Mouse (Mus musculus): ENCODE measurements around the gene Lbh.

Lbh gene

DNA sequence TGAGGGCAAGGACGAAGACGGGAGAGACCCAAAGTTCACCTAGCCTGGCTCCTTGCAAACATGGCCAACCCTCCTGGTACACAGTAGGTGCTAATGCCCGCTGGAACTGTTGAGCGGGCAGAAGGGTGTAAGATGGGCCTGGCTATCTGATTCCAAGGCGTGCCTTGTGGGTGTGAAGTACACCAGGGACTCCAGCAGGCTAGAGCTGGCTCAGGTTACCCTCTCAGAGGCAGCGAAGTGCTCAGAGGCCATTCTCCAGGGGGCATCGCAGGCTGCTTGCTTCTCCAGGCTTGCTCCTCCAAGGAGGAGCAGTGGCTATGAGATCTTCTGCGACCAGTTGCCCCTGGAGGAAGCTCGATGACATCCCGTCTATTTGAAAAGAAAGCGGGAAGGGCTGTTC is 6.8 kb upstream of the Lbh start:
- no peak for DNase-seq (ENCODE audit: low read depth, low spot score)

DNA sequence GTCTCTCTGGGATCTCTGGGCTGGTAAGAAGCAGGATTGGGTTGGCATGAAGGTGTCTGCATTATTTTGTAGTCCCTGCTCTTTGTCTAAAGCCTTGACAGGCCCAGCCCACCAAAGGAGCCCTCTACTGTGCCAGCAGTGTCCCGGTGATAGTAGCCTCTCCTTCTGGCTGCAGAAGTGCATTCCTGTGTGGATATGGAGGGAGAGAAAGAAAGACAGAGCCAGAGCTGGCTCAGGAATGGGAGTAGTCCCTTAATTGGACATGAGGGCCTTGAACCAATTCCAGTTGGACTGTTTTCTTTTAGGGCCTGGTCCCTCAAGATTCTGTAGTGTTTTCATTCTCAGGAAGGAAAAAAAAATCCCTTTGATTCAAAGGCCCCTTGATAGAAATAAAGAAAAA is 6.4 kb upstream of the Lbh start:
- DNase-seq (ENCODE audit: low read depth, low spot score): no peak

DNA sequence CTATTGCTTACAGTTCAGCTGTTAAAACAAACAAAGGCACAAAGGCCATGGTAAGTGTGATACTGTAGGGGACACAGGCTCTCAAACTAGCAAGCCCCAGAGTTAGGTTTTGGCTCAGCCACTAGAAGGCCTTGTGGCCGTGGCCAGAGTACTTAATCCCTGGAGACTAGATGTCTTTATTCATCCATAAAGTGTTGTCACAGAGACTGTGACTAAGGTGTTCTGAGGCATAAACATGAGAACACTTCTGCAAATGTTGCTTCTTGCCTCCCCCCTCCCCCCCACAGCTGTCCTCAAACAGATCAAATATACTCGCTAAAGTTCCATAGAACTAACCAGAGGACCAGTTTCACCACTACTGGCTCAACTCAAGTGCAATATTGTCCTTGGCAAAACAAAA is 4.0 kb upstream of the Lbh start:
- peak; percentile 16 for DNase-seq (ENCODE audit: low read depth, low spot score)

DNA sequence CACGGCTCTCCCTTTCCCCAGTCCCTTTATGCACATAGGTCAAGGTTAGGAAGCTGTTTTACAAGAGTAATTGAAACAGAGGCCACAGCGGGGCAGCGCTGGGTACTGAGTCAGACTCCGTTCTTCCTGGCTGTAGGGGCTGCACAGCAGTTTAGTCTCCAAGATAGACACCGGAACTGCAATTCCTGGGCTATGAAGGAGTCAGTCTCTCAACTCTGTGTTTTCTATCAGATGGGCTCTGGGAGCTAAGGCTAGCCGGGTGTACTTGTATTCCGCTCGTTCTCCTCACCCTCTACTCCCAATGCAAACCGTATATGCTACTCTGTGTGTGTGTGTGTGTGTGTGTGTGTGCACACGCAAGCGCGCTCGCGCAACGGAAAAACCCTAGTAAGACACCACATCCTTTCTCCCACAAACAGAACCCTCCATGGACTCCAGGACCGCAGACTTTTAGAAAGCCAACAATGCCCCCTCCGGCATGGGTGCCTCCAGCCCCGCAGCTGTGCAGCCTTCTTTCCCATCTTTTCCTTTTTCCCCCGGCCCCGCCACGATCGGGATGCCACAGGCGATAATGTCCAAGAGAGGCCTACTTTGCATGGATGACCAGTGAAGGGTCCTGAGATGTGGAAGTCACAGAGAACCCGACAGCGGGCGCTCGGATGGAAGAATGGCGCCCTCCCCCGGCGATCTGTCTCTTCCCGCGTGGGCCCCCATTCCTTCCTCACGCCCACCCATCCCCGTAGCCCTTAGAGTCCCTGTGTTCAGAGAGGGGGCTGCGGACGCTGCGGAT is 669 bp upstream of the Lbh start:
- DNase-seq (ENCODE audit: low read depth, low spot score): peak; percentile 80

DNA sequence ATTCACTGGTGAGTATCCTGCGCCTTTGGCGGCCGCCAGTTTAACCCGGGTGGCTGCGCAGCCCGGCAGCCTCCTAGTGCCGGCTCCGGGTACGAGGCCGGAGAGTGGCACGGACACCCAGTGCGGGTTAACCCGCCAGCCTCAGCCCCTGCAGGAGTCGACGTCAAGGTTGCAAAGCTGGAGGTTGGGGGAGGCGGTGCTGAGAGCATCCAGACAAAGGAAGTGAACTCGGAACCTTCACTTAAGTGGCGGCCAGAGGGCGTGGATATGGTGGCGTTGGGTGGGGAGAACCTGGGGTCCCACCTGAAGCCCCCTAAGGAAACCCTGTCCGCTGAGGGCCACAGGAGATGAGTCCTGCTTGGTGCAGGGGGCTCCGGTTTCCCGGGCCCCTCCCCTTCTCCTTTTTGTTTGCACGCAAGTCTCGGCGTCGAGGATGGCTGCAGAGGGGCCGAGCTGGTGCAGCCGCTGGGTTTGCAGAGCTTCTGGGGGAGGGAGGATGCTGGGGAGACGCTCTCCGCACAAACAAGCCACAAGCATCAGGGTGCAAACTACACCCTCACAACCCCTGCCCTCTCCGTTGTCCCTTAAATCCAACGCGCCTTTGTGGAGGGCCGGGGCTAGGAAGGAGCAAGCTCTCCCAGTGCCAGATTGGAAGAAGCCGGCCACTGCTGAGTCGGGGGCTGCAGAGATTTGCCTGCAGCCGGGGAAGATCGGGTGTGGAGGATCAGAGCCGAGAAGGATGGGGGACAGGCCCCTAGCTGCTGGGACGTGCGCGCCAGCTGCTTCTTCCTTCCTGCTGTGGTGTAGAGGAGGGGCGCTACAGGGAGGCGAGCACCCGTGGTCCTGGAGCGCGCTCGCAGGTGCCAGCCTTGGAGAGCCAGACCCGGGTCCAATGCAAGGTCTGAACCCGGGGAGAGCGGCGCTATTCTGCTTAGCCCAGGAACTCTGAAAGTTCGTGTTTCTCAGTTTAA is 751 bp downstream of the Lbh start:
- DNase-seq (ENCODE audit: low read depth, low spot score): peak; percentile 87

DNA sequence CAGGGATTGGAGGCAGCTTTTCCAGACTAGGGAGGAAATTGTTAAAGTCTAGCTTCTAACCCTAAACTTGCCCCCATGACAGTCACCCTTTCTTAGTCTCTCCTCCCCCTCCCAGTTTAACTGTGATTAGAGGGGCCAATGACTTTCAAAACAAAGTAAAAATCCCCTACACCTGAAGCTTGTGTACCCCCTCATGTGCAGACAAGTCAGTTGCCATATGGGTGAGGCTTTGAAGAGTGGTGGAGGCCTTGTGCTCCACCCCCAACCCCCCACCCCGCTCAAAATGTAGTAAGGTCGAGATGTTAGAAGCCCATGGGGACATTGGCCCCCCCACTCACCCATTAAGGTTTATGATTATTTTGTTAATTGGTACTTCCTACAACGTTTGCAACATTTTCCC is 1.5 kb downstream of the Lbh start:
- peak; percentile 62 for DNase-seq (ENCODE audit: low read depth, low spot score)

DNA sequence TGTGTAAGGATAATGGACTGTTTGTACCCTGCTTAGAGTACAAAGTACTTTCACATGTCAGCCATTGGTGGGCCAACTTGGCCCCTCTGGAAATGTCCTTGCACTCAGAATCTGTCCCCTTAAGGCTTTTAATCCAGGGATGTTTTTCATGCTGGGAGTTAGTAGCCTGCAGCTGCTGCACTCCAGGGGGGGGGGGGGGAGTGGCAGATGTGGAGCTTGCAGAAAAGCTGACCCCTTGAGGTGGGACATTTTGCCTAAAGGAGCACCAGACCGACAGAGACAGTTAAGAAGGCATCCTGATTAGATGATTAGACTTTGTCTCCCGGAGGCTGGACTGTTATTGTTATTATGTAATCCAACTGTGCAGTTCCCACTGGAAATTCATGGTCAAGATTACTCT is 2.3 kb downstream of the Lbh start:
- DNase-seq (ENCODE audit: low read depth, low spot score): no peak

DNA sequence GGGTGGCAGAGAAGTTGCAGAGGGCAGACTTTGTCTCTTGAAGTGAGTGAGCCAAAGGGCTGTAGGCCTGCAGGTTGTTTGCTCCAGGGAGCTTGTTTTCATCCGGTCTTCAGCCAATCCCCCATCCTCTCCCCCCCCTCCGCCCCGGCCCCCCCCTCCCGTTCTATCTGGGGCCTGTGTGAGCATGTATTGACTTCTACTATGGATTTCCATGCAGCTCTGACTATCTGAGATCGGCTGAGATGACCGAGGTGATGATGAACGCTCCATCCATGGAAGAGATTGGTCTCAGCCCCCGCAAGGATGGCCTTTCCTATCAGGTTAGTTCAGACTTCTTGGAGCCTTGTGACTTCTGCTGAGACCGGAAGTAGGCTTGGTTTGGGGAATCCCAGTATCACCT is 2.9 kb downstream of the Lbh start:
- DNase-seq (ENCODE audit: low read depth, low spot score): no peak

DNA sequence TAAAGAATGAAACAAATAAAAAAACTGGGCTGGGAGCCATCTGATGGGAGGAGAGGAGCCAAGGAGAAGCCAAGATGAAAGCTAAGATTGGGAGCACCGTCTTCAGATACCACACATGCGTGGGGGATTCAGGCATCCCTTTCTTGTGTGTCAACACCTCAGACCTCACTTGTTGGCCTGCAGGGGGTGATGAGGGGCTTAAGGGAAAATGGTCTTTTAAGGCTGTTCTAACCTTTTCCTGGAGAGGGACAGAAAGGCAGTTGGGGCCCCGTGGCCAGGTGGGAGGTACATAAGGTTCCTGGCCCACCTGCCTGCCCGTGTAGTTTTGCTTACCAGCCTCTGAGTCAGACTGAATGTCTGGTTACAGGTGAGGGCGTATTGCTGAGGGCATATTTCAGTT is 4.1 kb downstream of the Lbh start:
- no peak for DNase-seq (ENCODE audit: low read depth, low spot score)

DNA sequence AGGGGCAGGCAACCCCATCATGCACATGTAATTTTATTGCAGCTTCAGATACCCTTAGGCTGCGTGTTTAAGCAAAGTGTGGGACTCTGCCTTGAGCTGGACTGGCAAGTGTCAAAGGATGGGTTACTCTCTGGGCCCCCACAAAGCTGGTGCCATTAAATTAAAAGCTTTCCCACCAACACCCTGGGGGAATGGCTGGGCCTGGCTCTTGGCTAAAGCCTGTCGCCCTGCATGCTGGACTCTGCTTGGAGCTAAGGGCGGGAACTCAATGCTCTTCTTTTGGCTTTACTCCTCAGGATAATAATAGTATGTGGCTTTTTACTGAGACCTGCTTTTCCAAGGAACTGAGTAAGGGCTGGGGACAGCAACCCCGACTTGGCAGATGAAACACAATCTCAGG is 5.2 kb downstream of the Lbh start:
- DNase-seq (ENCODE audit: low read depth, low spot score): no peak

DNA sequence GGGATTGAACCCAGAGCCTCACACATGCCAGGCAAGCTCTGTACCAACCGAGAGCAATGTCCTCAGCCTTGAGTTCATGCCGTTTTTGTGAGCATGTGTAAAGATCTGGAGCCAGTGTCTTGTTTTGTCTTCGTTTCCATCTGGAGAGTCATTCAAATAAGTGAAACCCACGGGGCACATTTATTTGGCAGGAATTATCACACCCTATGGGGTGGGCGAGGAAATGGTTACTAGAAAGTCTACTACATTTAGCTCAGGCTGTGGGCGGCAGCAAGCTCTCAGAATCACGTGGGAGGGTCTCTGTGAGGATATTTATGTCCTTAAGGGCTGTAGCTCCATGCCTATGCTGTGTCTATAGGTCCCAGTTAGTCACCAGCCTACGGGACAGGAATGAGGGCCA is 6.2 kb downstream of the Lbh start:
- no peak for DNase-seq (ENCODE audit: low read depth, low spot score)

DNA sequence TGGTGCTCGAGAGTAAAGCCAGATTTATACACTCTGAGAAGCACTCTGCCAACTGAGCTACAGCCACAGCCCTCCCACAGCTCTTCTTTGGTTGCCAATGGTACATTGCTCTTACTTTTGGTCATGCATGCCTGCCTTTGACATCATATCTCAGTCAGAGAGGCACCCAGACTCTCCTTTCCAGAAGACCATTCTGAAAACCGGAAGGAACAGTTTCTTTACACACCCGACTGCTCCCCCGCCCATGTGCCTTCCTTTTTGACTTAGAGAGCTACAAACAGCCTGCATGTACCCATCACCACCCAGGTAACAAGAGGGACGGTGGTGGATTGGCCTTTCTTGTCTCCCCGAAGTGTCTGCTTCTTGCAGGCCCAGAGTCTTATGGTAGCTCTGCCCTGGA is 7.0 kb downstream of the Lbh start:
- DNase-seq (ENCODE audit: low read depth, low spot score): no peak

DNA sequence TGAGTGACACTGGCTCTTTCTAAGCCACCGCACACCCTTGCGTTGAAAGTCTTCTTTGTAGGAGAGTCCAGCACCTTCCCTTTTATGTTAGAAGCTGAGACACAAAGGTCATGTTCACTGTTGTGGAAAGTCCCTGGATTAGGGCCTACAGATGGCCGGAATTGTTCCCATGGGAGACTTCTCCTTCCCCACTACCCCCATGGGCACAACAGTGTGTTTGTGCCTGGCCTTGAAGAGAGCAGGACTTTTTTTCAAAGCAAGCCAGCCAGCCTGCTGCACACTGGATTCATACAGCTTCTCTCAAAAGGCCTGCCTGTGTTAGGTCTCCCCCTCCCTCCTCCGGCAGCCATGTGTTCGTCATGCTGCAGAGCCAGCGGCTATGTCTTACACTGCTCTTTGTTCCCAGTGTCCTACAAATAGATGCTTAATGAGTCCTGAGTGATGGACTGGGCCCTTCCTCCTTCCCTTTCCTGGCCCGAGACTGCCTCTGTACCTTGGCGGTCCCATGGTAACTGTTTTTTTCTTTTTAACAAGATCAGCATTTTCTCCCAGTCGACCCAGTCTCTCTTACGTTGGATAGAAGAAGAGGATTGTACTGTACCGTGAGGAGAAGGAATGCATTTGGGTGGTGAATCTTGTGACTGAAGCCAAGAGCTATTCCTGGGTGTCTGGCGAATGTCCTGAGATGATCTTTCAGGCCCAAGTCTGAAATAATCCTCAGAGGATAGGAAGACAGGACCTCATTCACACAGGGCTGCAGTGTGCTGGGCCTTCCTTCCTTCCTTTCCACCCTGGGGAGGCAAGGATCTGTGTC is 7.9 kb downstream of the Lbh start:
- no peak for DNase-seq (ENCODE audit: low read depth, low spot score)

DNA sequence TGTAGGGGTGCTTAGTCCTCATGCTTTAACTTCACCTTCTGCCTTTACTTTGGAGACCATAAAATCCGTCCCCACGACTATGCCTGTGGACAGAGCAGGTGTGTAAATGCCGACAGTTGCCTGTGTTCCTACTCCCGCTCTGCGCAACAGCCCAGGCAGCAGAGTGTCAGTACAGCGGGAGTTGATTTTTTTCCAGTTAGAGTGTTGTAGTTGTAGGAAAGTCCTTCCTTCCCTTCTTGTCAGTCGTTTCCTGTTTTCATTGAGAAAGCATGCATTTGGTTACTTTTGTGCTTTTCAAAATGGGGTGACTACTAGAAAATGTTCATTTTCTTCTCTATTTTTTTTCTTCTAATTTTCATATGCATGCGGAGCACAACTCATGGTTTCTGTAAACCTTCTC is 8.9 kb downstream of the Lbh start:
- DNase-seq (ENCODE audit: low read depth, low spot score): no peak

DNA sequence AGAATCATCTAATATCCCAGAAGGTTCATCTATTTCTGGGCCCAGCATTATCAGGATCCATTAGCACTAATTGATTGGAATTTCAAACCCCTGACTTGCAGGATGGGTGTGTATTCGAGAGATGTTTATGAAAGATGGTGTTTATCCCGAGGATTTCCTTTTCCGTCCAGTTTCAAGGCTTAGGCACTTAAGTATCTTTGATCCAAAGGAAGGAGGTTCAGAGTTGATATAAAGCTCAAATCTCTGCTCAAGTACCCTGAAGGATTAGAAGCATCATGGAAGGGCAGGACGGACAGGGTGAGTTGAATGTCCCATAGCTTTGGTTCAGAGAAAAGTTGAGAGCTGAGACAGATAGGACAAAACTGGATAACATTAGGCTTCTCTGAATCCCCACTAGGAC is 15.0 kb downstream of the Lbh start:
- DNase-seq (ENCODE audit: low read depth, low spot score): no peak

DNA sequence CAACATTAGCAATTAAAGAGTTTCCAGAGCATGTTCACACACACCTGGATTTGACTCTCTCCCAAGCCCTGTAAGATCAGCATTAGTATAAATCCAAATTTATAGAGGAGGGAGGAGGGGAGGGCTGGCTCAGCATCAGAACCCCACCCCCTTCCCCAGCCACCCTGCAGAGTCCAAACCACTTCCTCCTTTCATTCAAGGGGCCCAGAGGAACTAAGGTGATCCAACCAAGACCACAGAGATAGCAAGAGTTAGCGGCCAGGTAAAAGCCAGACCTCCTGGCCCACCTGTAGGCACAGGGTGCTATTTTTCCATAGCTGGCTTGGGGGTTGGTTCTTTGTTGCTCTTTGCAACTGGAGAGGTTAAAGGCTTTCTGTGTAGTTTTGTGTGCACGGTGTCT is 16.0 kb downstream of the Lbh start:
- DNase-seq (ENCODE audit: low read depth, low spot score): peak; percentile 70

DNA sequence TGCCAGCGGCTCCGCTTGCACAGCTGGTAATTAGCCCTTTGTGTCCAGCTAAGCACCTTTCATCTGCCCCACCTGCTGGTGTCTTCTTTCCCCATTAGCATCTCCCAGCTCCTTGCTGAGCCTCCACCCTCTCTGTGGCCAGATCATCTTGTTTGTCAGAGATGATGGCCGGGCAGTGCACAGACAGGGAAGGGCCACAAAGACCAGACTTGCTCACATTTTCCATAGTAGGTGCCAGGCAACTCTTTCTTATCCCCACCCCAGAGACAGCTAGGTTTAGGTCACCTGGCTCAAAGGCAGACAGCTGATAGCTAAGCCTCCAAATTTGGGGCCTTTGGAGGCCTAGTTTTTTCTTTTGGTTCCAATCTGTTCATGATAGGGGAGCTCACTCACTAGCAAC is 16.5 kb downstream of the Lbh start:
- DNase-seq (ENCODE audit: low read depth, low spot score): no peak

DNA sequence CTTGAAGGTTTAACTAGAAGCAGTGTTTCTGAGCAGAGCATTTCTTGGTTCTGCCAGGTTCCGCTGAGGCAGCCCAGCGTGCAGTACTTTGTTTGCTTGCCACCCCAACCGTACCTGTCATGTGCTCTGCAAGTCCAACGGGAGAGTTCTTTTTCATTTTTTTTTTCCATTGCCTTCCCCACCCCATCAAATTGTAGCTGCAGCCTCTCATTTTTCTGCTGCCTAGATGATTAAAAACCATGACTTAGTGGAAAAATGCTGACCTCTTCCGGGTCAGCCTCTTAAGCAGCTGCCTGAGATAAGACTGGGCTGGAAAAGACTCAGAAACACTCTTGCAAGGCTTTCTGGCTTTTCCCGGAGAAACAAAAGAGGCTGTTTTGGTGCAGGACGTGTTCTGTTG is 17.8 kb downstream of the Lbh start:
- DNase-seq (ENCODE audit: low read depth, low spot score): no peak

DNA sequence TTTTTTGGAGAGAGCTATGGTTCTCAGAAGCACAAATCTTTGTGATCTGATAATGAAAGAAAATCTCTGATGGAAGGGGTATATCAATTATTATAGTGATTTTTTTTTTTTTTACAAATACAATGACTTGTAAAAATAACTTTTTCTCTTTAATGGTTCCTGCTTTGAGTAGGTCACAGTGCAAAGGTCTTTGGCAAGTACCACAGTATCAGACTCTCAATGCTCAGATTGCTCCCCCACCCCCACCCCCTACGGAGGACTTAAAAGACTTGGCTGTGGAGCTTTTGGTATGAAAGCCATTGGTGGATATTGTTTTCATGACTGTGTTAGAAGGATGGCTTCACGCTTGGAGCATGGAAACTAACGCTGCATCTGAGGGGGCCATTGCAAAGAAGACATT is 18.2 kb downstream of the Lbh start:
- DNase-seq (ENCODE audit: low read depth, low spot score): no peak

DNA sequence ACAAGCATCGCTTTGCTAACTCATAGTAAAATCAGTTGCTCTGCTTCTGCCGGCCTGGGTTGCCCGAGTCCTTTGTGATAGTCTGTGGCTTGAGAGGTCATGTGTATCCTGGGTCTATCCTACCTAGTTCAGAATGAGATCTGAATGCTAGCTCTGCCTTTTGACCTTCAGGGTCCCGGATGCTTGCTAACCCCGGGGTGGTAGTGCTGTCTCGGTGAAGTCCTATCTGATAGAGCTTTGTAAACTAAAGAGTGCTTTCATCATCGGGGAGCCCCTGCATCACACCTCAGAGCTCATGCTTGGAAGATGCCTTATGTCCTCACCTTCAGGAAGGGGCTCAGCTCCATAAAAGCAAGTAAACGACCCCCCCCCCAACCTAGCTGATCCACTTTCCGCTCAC is 19.1 kb downstream of the Lbh start:
- DNase-seq (ENCODE audit: low read depth, low spot score): no peak

DNA sequence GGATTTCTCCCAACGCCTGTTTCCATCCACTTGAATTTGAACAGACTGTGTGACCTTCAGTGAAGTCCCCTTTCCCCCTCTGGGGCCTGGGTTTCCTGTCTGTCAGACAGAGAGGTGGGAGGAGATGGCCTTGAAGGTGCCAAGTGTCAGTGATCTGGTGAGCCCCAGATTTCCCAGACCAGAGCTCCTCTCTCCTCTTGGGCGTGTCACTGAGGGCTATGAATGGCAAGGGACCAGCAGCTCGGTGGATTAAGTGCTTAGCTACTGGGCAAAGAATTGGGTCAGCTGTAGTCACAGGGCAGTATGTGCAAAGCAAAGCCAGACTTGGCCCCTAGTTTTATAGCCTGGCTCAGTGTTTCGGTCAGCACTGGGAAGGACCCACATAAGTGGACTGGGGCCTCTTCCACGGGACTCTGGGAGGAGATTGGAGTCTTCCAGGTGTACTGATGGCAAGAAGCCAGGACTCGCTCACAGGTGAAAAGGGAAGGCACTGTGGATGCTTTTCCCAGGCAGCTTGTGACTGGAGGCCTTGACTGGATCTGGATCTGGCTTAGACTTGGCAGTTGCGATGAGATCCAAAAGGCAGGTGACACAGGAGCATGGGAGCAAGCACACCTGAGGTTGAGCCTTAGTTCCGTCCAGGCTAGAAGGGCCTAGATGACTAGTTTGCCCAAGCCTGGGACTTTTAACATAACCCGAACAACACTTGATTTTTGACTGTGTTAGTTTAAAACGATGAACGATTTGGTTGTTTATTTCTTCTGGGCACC is 20.1 kb downstream of the Lbh start:
- no peak for DNase-seq (ENCODE audit: low read depth, low spot score)

All from A20 (cell line).